Mouse (Mus musculus) liver, adult (tissue): ENCODE results near the gene Col26a1.

Experiments
- GATA4 ChIP-seq: IDR thresholded peaks from 2 replicates; pipeline ENCODE4 v1.6.1; 2014; ENCODE audit warnings: mild to moderate bottlenecking, low read length; ENCODE audit not compliant: insufficient replicate concordance

The Col26a1 gene

GRCm38 (mm10) chr5:136696516-136696915, 186.5 kb downstream of the Col26a1 start:
- TF ChIP-seq GATA4 = no peak

GRCm38 (mm10) chr5:136694976-136695375, 188.0 kb downstream of the Col26a1 start:
- TF ChIP-seq GATA4 = no peak

- TF ChIP-seq GATA4 = no peak
Observed at GRCm38 (mm10) chr5:136693418-136693817, 189.6 kb downstream of the Col26a1 start.

- TF ChIP-seq GATA4 = no peak
Observed at GRCm38 (mm10) chr5:136692784-136693183, 190.2 kb downstream of the Col26a1 start, which contains the start of gene Myl10. Myl10 (plus strand) TSS chr5:136693146.
